Mouse (Mus musculus) MEL (cell line): Measurements from ENCODE around the gene Rnf114.

Source experiments
- CHD1 ChIP-seq: IDR thresholded peaks from 2 replicates; pipeline ENCODE4 v1.6.1; 2012; ENCODE audit warnings: low read depth, mild to moderate bottlenecking, inconsistent platforms, low read length, improper control_type of control experiment
- CTCF ChIP-seq, 3 experiments: IDR thresholded peaks in 2 of 3; conservative IDR thresholded peaks in 1 of 3; 2 replicates each; pipeline ENCODE4 v1.5.1; 2011 to 2012; ENCODE audit warnings: low read length in 3 of 3, low read depth in 2 of 3, mild to moderate bottlenecking in 2 of 3, improper control_type of control experiment in 1 of 3, inconsistent platforms in 1 of 3, mixed read lengths in 1 of 3, moderate library complexity in 1 of 3; ENCODE audit not compliant: control insufficient read depth in 1 of 3, insufficient read depth in 1 of 3, poor library complexity in 1 of 3, severe bottlenecking in 1 of 3
- EP300 ChIP-seq, 2 experiments: IDR thresholded peaks; 2 replicates each; pipeline ENCODE4 v1.6.1; 2011; ENCODE audit warnings: improper control_type of control experiment in 2 of 2, low read length in 2 of 2, low read depth in 1 of 2, mild to moderate bottlenecking in 1 of 2
- MYC ChIP-seq: IDR thresholded peaks from 2 replicates; pipeline ENCODE4 v1.6.1; 2011; ENCODE audit warnings: low read depth, mild to moderate bottlenecking, low read length, improper control_type of control experiment, moderate library complexity
- POLR2A ChIP-seq, 2 experiments: IDR thresholded peaks; 2 replicates each; pipeline ENCODE4 v1.6.1; 2011 to 2012; ENCODE audit warnings: low read length in 2 of 2, mild to moderate bottlenecking in 2 of 2, control low read depth in 1 of 2, improper control_type of control experiment in 1 of 2, low read depth in 1 of 2, moderate library complexity in 1 of 2; ENCODE audit not compliant: control insufficient read depth in 1 of 2, insufficient read depth in 1 of 2, poor library complexity in 1 of 2
- POLR2AphosphoS2 ChIP-seq: IDR thresholded peaks from 2 replicates; pipeline ENCODE4 v1.6.1; 2011; ENCODE audit warnings: low read length, improper control_type of control experiment
- RAD21 ChIP-seq: IDR thresholded peaks from 2 replicates; pipeline ENCODE4 v1.6.1; 2011; ENCODE audit warnings: mild to moderate bottlenecking, low read depth, low read length, improper control_type of control experiment

DNA sequence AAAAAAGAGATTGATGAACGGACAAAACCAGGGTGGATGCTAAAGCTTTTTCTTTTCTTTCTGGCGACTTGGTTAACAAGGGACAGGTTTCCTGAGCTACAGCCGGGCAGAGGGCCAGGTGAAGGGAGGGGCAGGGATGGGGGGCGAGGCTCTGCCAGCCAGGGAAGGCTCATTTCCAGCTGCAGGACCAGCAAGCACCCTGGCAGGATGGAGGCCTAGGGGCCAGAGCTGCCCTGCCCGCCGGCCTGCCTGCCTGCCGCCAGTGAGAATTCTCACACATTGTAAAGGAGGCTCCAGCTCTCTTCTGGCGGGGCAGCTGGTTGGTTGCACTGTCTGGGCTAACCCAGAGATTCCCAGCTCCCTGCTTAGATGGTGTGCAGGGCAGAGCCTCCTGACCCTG is 69.7 kb downstream of the Rnf114 start:
- TF ChIP-seq CHD1, result no peak
- no peak for TF ChIP-seq CTCF (IDR thresholded peaks at IDR 0.05 in 2 of 3, conservative IDR thresholded peaks at IDR 0.05 in 1 of 3; ENCODE audit: control insufficient read depth in 1 of 3, insufficient read depth in 1 of 3, low read depth in 2 of 3, low read length in 3 of 3, poor library complexity in 1 of 3, severe bottlenecking in 1 of 3)
- TF ChIP-seq RAD21, result no peak
- TF ChIP-seq EP300 (IDR thresholded peaks at IDR 0.05; ENCODE audit: low read depth in 1 of 2, low read length in 2 of 2), result no peak
- TF ChIP-seq MYC, result no peak
- no peak for TF ChIP-seq POLR2A (IDR thresholded peaks at IDR 0.05; ENCODE audit: control insufficient read depth in 1 of 2, insufficient read depth in 1 of 2, low read depth in 1 of 2, low read length in 2 of 2, poor library complexity in 1 of 2)
- TF ChIP-seq POLR2AphosphoS2, result no peak
